Mouse (Mus musculus): ENCODE results near the gene Gabbr1.

GRCm38 (mm10) chr17:37009460-37010042 lies 36.2 kb upstream of the Gabbr1 start:
- TF ChIP-seq CTCF (IDR thresholded peaks at IDR 0.05; ENCODE audit: extremely low read depth, insufficient read depth, insufficient read length, insufficient replicate concordance), result no peak
- TF ChIP-seq POLR2A (IDR thresholded peaks at IDR 0.05; ENCODE audit: low read depth, low read length), result no peak

Measured in spleen, adult 2 months (tissue).